Mouse (Mus musculus) bone marrow, adult 2 months (tissue): Measurements from ENCODE around the gene Cntn5.

Experiments used
- CTCF ChIP-seq: fragments of 200-500 bp; IDR thresholded peaks from 2 replicates; pipeline ENCODE4 v1.5.1; 2011; ENCODE audit warnings: low read length, control low read depth; ENCODE audit not compliant: control insufficient read depth, insufficient read depth
- POLR2A ChIP-seq: fragments of 200-500 bp; IDR thresholded peaks from 2 replicates; pipeline ENCODE4 v1.6.1; 2011; ENCODE audit warnings: low read depth, mild to moderate bottlenecking, control low read depth, low read length, borderline replicate concordance; ENCODE audit not compliant: control insufficient read depth

- no peak for TF ChIP-seq CTCF
- no peak for TF ChIP-seq POLR2A
These were observed 1251.1 kb downstream of the Cntn5 start for GRCm38 (mm10) chr9:9653463-9653862.
